Mouse (Mus musculus): ENCODE results near the gene Plscr2. TPM values are rescaled to one million over a fixed set of nuclear protein-coding genes. Genes with fewer than 3 reads are reported as not detected.

Gene Plscr2
- polyA plus RNA-seq, 1 experiment from 2014 or later: 5.1 TPM

DNA sequence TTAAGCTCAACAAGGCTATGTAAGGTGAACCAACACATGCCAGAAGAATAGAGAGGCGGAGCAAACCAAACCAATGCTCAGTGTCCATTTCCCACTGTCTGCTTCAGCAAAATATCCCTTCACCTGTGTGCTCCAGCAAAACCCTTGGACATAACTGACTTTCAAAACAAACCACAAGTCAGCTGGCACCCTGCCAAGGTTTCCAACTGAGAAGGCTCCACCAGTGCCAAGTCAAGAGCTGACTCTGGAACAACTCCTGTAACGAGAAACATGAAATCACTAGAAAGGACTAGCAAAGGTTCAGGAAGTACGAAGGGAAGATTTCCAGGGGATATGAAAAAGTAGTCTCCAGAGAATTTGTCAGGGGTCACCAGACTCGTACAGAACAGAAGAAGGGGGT lies 4.5 kb upstream of the Plscr2 start:
- 51% methylated on average over 4 of the region's 4 CpGs for WGBS (ENCODE audit: insufficient replicate concordance)
- peaks cover 14% of the 10 kb centered on the region for H3K4me1 ChIP-seq (ENCODE audit: control insufficient read depth, insufficient read depth, low read length)
- ATAC-seq (replicated peaks; ENCODE audit: insufficient number of reproducible peaks, low FRiP score, low TSS enrichment): no peak
- no peak overlapping the region for H3K9ac ChIP-seq (ENCODE audit: low read depth, low read length)
- no peaks in the 10 kb centered on the region for H3K9me3 ChIP-seq (replicated peaks; ENCODE audit: control insufficient read depth, low read length)
- H3K4me3 ChIP-seq (ENCODE audit: low read depth, low read length): no peak overlapping the region
- no peak overlapping the region for H3K4me2 ChIP-seq
- H3K36me3 ChIP-seq (ENCODE audit: control insufficient read depth, insufficient read depth, low read length): peaks cover 10% of the 10 kb centered on the region
- no peaks in the 10 kb centered on the region for H3K27me3 ChIP-seq (ENCODE audit: control insufficient read depth, insufficient read depth, low read length)
- H3K27ac ChIP-seq (ENCODE audit: low read depth, low read length): no peak overlapping the region

DNA sequence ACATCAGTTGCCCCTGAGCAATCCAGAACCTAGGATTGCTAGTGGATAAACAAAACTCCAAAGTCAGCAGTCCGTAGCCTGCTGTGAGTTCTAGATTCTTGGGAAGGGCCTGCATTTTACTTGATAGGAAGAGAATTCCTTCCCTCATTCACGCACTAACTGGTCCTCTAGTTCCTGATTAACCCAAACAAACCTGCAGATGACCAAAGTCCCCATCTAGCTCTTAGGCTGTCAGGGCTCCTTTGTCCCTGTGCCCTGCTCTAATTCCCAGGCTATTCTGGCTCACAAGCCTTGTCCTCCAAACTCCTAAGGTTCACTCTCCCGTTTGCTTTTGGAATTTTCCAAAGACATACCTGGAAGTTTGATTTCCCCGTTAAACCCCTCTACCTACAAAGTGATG lies 2.8 kb upstream of the Plscr2 start:
- no peak for ATAC-seq (replicated peaks; ENCODE audit: insufficient number of reproducible peaks, low FRiP score, low TSS enrichment)
- no peaks in the 10 kb centered on the region for H3K9me3 ChIP-seq (replicated peaks; ENCODE audit: control insufficient read depth, low read length)
- no peak overlapping the region for H3K4me3 ChIP-seq (ENCODE audit: low read depth, low read length)
- H3K9ac ChIP-seq (ENCODE audit: low read depth, low read length): no peak overlapping the region
- H3K4me1 ChIP-seq (ENCODE audit: control insufficient read depth, insufficient read depth, low read length): peaks cover 23% of the 10 kb centered on the region
- H3K4me2 ChIP-seq: no peak overlapping the region
- no peaks in the 10 kb centered on the region for H3K27me3 ChIP-seq (ENCODE audit: control insufficient read depth, insufficient read depth, low read length)
- 88% methylated on average over 4 of the region's 4 CpGs for WGBS (ENCODE audit: insufficient replicate concordance)
- no peak overlapping the region for H3K27ac ChIP-seq (ENCODE audit: low read depth, low read length)
- H3K36me3 ChIP-seq (ENCODE audit: control insufficient read depth, insufficient read depth, low read length): peaks cover 10% of the 10 kb centered on the region

DNA sequence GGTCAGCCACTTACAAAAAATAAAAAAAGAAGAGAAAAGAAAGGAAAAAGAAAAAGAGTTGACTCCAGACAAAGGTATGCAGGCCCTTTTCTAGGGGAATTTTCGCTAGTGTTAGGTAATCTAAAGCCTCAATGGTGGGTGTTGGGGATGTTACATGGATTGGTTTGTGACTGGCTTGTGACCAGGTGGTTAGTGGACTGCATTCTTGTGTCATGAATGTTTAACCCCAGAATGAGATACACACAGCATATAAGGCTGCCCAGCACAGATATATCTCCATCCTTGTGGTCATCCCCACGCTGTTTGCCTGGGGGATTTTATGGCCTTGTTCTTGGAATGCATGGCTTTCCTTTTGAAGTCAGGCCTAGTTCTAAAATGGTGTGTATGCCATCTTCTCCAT lies 2.1 kb upstream of the Plscr2 start:
- H3K9ac ChIP-seq (ENCODE audit: low read depth, low read length): no peak overlapping the region
- no peak overlapping the region for H3K4me3 ChIP-seq (ENCODE audit: low read depth, low read length)
- peaks cover 23% of the 10 kb centered on the region for H3K4me1 ChIP-seq (ENCODE audit: control insufficient read depth, insufficient read depth, low read length)
- H3K9me3 ChIP-seq (replicated peaks; ENCODE audit: control insufficient read depth, low read length): no peaks in the 10 kb centered on the region
- no peak overlapping the region for H3K27ac ChIP-seq (ENCODE audit: low read depth, low read length)
- no peaks in the 10 kb centered on the region for H3K27me3 ChIP-seq (ENCODE audit: control insufficient read depth, insufficient read depth, low read length)
- peaks cover 10% of the 10 kb centered on the region for H3K36me3 ChIP-seq (ENCODE audit: control insufficient read depth, insufficient read depth, low read length)
- 90% methylated on average over 2 of the region's 2 CpGs for WGBS (ENCODE audit: insufficient replicate concordance)
- no peak for ATAC-seq (replicated peaks; ENCODE audit: insufficient number of reproducible peaks, low FRiP score, low TSS enrichment)
- no peak overlapping the region for H3K4me2 ChIP-seq

DNA sequence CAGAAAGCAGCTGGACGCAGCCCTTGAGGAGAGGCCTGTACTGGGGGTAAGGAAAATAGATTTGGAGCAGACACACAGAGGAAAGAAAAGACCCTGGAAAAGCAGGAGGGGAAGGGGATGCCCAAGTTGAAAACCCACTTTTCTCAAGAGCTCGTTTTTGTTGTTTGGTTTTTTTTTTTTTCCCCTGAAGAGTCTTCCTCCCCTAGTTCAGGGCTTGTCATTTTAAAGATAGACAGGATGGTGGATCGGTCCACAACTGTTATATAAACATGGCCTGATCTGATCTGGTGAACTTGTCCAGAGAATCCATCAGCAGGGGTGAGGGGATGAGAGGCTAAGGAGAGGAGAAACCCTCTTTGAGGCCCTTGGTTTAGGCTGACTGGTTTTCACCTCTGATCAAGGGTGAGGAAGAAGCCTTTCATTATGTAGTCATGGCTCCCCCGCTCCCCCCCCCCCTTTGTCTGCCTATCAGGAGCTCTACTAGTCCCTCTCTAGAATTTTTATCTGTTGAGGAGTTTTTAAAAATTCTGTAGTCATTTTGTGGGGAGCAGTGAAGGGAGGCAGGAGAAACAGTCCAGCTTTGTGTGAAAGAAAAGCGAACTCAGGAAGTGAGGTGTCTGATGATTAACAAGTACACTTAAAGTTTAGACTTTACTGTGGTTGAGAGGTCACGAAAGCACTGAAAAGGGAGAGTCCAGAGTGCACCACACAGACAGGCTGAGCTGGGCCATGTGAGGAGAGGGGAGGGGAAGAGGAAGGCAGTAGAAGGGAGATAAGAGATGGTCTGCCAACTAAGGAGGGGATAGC lies 1.2 kb upstream of the Plscr2 start:
- H3K36me3 ChIP-seq (ENCODE audit: control insufficient read depth, insufficient read depth, low read length): peaks cover 8% of the 10 kb centered on the region
- no peak overlapping the region for H3K4me3 ChIP-seq (ENCODE audit: low read depth, low read length)
- no peak for ATAC-seq (replicated peaks; ENCODE audit: insufficient number of reproducible peaks, low FRiP score, low TSS enrichment)
- no peak overlapping the region for H3K9ac ChIP-seq (ENCODE audit: low read depth, low read length)
- 53% methylated on average over 6 of the region's 6 CpGs for WGBS (ENCODE audit: insufficient replicate concordance)
- H3K27me3 ChIP-seq (ENCODE audit: control insufficient read depth, insufficient read depth, low read length): no peaks in the 10 kb centered on the region
- H3K27ac ChIP-seq (ENCODE audit: low read depth, low read length): peak overlapping the region; percentile 23; the same call in 1 of the 2 replicates
- H3K9me3 ChIP-seq (replicated peaks; ENCODE audit: control insufficient read depth, low read length): no peaks in the 10 kb centered on the region
- H3K4me1 ChIP-seq (ENCODE audit: control insufficient read depth, insufficient read depth, low read length): peaks cover 23% of the 10 kb centered on the region
- no peak overlapping the region for H3K4me2 ChIP-seq

DNA sequence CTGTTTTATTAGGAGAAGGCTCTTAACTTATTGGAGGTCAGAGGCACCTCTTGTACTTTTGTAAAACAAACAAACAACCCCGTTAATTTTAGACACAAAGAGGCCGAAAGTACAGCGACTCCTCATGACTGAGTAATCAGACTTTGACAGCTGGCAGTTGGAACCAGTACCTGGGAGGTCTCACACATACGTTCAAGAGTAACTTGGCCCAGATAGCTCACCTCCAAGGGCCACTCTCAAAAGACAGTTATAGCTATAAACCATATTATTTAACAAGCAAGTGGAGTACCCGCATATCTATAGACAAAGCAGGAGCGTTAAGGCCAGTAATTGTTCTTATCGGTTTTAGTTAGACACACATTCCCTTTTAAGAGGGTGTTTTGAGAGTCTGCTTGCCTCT lies 958 bp downstream of the Plscr2 start:
- no peaks in the 10 kb centered on the region for H3K27me3 ChIP-seq (ENCODE audit: control insufficient read depth, insufficient read depth, low read length)
- no peak overlapping the region for H3K9ac ChIP-seq (ENCODE audit: low read depth, low read length)
- ATAC-seq (replicated peaks; ENCODE audit: insufficient number of reproducible peaks, low FRiP score, low TSS enrichment): no peak
- H3K27ac ChIP-seq (ENCODE audit: low read depth, low read length): peak overlapping the region; percentile 62; the same call in 1 of the 2 replicates
- peaks cover 3% of the 10 kb centered on the region; the same call in 1 of the 2 replicates for H3K36me3 ChIP-seq (ENCODE audit: control insufficient read depth, insufficient read depth, low read length)
- peaks cover 23% of the 10 kb centered on the region for H3K4me1 ChIP-seq (ENCODE audit: control insufficient read depth, insufficient read depth, low read length)
- 61% methylated on average over 7 of the region's 7 CpGs for WGBS (ENCODE audit: insufficient replicate concordance)
- no peaks in the 10 kb centered on the region for H3K9me3 ChIP-seq (replicated peaks; ENCODE audit: control insufficient read depth, low read length)
- H3K4me3 ChIP-seq (ENCODE audit: low read depth, low read length): no peak overlapping the region
- peak overlapping the region; percentile 51 for H3K4me2 ChIP-seq

DNA sequence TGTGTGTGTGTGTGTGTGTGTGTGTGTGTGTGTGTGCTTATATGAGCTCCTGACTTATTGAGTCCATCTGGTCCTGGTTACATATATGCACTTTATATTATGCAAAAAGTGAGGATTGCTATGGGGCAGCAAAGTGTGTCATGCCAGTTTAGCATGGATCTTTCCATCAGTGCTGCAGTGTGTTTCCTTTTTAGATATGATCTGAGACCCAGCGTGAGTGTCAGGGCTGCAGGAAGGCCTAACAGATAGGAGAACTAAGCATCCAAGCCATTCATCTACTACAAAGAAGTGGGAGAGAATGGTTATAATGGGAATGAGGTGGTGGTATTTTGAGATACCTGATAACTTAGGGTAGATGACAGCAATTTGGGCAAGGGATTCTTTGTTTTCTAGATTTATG lies 4.6 kb downstream of the Plscr2 start:
- Histone ChIP-seq H3K9me3 (replicated peaks; ENCODE audit: control insufficient read depth, low read length) (no peaks in the 10 kb centered on the region), H3K4me3 (ENCODE audit: low read depth, low read length) (no peak overlapping the region), H3K9ac (ENCODE audit: low read depth, low read length) (no peak overlapping the region), H3K36me3 (ENCODE audit: control insufficient read depth, insufficient read depth, low read length) (no peaks in the 10 kb centered on the region), H3K27ac (ENCODE audit: low read depth, low read length) (no peak overlapping the region), H3K27me3 (ENCODE audit: control insufficient read depth, insufficient read depth, low read length) (no peaks in the 10 kb centered on the region), H3K4me1 (ENCODE audit: control insufficient read depth, insufficient read depth, low read length) (peaks cover 14% of the 10 kb centered on the region), H3K4me2 (no peak overlapping the region)
- no peak for ATAC-seq (replicated peaks; ENCODE audit: insufficient number of reproducible peaks, low FRiP score, low TSS enrichment)
- 62% methylated on average over 1 of the region's 1 CpGs for WGBS (ENCODE audit: insufficient replicate concordance)

DNA sequence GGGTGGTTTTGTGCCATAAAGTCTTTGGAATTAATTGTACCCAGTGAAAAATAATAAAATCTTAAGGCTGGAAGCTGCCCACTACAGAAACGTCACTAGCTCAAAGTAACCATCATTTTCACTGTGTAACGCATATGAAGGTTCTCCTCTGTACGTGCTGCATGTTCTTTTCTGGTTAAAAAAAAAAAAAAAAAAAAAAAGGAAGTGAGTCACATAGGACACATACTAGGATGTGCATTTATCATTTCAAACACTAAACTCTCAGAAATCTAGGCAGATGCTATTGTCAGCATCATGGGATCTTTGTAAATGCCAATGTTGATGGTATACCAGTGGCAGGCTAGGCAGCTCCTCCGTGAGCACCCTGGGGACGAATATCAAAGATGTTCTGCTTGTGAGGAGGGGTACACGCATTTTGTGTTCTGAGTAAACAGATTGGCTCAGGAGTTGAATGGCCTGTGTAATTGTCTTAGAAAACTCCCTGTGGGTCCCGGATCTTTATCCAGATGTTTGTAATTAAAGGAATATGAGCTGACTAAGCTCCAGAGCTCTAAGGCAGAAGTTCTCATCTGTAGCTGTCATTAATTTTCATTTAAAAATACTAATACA lies 7.3 kb downstream of the Plscr2 start:
- WGBS (ENCODE audit: insufficient replicate concordance): 50% methylated on average over 7 of the region's 7 CpGs
- Histone ChIP-seq H3K27ac (ENCODE audit: low read depth, low read length) (no peak overlapping the region), H3K36me3 (ENCODE audit: control insufficient read depth, insufficient read depth, low read length) (no peaks in the 10 kb centered on the region), H3K4me1 (ENCODE audit: control insufficient read depth, insufficient read depth, low read length) (no peaks in the 10 kb centered on the region), H3K9ac (ENCODE audit: low read depth, low read length) (no peak overlapping the region), H3K27me3 (ENCODE audit: control insufficient read depth, insufficient read depth, low read length) (no peaks in the 10 kb centered on the region), H3K4me2 (no peak overlapping the region), H3K4me3 (ENCODE audit: low read depth, low read length) (no peak overlapping the region), H3K9me3 (replicated peaks; ENCODE audit: control insufficient read depth, low read length) (no peaks in the 10 kb centered on the region)
- ATAC-seq (replicated peaks; ENCODE audit: insufficient number of reproducible peaks, low FRiP score, low TSS enrichment): no peak

DNA sequence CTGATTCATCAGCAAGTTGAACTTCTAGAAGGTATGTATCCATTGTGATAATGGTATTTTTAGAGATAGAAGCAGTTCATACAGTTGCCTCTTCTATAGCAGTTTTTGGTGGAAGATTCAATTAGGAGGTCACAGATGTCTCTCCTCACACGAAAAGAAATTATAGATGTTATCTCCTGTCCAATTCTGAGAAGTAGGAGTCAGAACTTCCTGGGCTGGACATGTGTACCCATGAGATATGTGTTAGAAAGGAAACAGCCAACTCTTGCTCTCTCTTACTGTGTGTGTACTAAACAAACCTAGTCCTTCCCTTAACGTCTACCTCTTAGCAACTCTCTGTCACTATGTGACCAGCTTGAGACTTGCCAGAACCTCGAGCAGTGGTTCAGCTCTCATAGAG lies 14.3 kb downstream of the Plscr2 start:
- H3K4me1 ChIP-seq (ENCODE audit: control insufficient read depth, insufficient read depth, low read length): no peaks in the 10 kb centered on the region
- no peak overlapping the region for H3K27ac ChIP-seq (ENCODE audit: low read depth, low read length)
- no peaks in the 10 kb centered on the region for H3K27me3 ChIP-seq (ENCODE audit: control insufficient read depth, insufficient read depth, low read length)
- H3K9ac ChIP-seq (ENCODE audit: low read depth, low read length): no peak overlapping the region
- H3K36me3 ChIP-seq (ENCODE audit: control insufficient read depth, insufficient read depth, low read length): no peaks in the 10 kb centered on the region
- 59% methylated on average over 3 of the region's 3 CpGs for WGBS (ENCODE audit: insufficient replicate concordance)
- no peaks in the 10 kb centered on the region for H3K9me3 ChIP-seq (replicated peaks; ENCODE audit: control insufficient read depth, low read length)
- no peak overlapping the region for H3K4me3 ChIP-seq (ENCODE audit: low read depth, low read length)
- no peak for ATAC-seq (replicated peaks; ENCODE audit: insufficient number of reproducible peaks, low FRiP score, low TSS enrichment)
- H3K4me2 ChIP-seq: no peak overlapping the region

DNA sequence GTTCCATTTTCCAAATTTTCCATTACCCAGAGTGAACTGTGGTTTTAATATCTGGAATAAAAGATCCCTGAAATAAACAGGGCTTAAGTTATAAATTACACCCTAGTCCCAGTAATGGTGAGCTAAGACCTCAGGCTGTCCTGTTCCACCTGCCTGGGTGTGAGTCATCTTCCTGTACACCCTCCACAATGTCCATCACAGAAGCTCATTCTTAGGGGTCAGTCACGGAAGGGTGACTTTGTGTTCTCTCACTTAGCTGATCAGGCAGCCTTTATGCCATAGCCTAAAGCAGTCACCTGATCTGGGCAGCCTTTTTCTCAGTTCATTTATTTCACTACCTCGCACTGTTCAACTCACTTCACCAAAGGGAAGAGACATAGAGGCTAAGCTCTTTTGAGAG lies 16.8 kb downstream of the Plscr2 start:
- no peaks in the 10 kb centered on the region for H3K36me3 ChIP-seq (ENCODE audit: control insufficient read depth, insufficient read depth, low read length)
- ATAC-seq (replicated peaks; ENCODE audit: insufficient number of reproducible peaks, low FRiP score, low TSS enrichment): no peak
- H3K27me3 ChIP-seq (ENCODE audit: control insufficient read depth, insufficient read depth, low read length): no peaks in the 10 kb centered on the region
- H3K4me2 ChIP-seq: no peak overlapping the region
- WGBS (ENCODE audit: insufficient replicate concordance): 75% methylated on average over 2 of the region's 2 CpGs
- no peak overlapping the region for H3K9ac ChIP-seq (ENCODE audit: low read depth, low read length)
- no peak overlapping the region for H3K4me3 ChIP-seq (ENCODE audit: low read depth, low read length)
- no peaks in the 10 kb centered on the region for H3K9me3 ChIP-seq (replicated peaks; ENCODE audit: control insufficient read depth, low read length)
- H3K4me1 ChIP-seq (ENCODE audit: control insufficient read depth, insufficient read depth, low read length): no peaks in the 10 kb centered on the region
- no peak overlapping the region for H3K27ac ChIP-seq (ENCODE audit: low read depth, low read length)

Measured in heart, embryonic 11.5 days (tissue).